Mouse (Mus musculus): Measurements from ENCODE around the gene Tigd4. TPM values are rescaled to one million over a fixed set of nuclear protein-coding genes. Genes with fewer than 3 reads are reported as not detected.

Tigd4 gene
- total and polyA plus RNA-seq, 2 experiments, result not detected

GRCm38 (mm10) chr3:84582023-84582912 is 11.1 kb upstream of the Tigd4 start, which contains the start of gene Arfip1:
Gene Arfip1 (minus strand): TSS chr3:84582625.
- peaks cover 11% of the 10 kb centered on the region; the same call in 1 of the 2 replicates for H3K79me2 ChIP-seq (ENCODE audit: control insufficient read depth, insufficient read depth, low read length)
- no peaks in the 10 kb centered on the region for H3K27me3 ChIP-seq (ENCODE audit: control insufficient read depth, insufficient read depth, low read length)
- under 1% methylated on average over 70 of the region's 70 CpGs for WGBS
- peak within 1 kb of the TSS; percentile 73 for H3K4me3 ChIP-seq (ENCODE audit: insufficient read depth, low read depth, low read length)
- peak; percentile 89 for DNase-seq (ENCODE audit: extremely low read depth, low read depth, low spot score)
- H3K27ac ChIP-seq (replicated peaks; ENCODE audit: insufficient read depth, low read depth, low read length), result peak within 1 kb of the TSS; percentile 76
- H3K4me1 ChIP-seq (ENCODE audit: control insufficient read depth, insufficient read depth, low read length), result peaks cover 5% of the 10 kb centered on the region
- peak within 1 kb of the TSS; percentile 80 for H3K9ac ChIP-seq (ENCODE audit: low read depth, low read length)
- TF ChIP-seq CTCF (IDR thresholded peaks at IDR 0.05; ENCODE audit: low read depth, low read length) (no peak), POLR2A (IDR thresholded peaks at IDR 0.05; ENCODE audit: extremely low read depth, insufficient read depth, low read length) (peak; percentile 19; the same call in 1 of the 2 replicates)
- no peaks in the 10 kb centered on the region for H3K36me3 ChIP-seq (ENCODE audit: control insufficient read depth, insufficient read depth, low read length)

GRCm38 (mm10) chr3:84582913-84583276 is 10.5 kb upstream of the Tigd4 start:
- peak overlapping the region; percentile 73 for H3K4me3 ChIP-seq (ENCODE audit: insufficient read depth, low read depth, low read length)
- no peaks in the 10 kb centered on the region for H3K27me3 ChIP-seq (ENCODE audit: control insufficient read depth, insufficient read depth, low read length)
- WGBS, result under 1% methylated on average over 27 of the region's 27 CpGs
- H3K27ac ChIP-seq (replicated peaks; ENCODE audit: insufficient read depth, low read depth, low read length), result peak overlapping the region; percentile 6; the same call in 1 of the 2 replicates
- H3K36me3 ChIP-seq (ENCODE audit: control insufficient read depth, insufficient read depth, low read length), result no peaks in the 10 kb centered on the region
- peaks cover 5% of the 10 kb centered on the region for H3K4me1 ChIP-seq (ENCODE audit: control insufficient read depth, insufficient read depth, low read length)
- DNase-seq (ENCODE audit: extremely low read depth, low read depth, low spot score), result no peak
- TF ChIP-seq CTCF (IDR thresholded peaks at IDR 0.05; ENCODE audit: low read depth, low read length), result no peak
- TF ChIP-seq POLR2A (IDR thresholded peaks at IDR 0.05; ENCODE audit: extremely low read depth, insufficient read depth, low read length), result no peak
- H3K79me2 ChIP-seq (ENCODE audit: control insufficient read depth, insufficient read depth, low read length), result peaks cover 7% of the 10 kb centered on the region; the same call in 1 of the 2 replicates
- peak overlapping the region; percentile 64 for H3K9ac ChIP-seq (ENCODE audit: low read depth, low read length)

DNA sequence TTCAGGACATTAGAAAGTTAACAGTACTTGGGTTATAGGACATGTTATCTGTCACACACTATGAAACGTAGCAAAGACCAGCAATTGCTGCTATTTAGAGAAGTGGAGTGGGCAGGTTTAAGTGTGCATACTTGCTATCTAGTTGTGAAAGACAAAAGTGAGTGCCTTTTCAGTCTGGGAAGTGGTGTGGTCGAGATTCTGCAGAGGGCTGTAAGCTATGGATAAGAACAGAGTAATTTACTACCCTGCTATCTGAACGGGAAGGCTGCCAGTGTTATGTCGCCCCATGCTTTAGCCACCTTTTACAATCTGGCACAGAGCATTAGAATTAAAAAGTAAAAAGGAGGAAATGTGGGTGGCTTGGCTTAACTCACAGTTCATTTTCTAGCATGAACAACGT is 6.6 kb upstream of the Tigd4 start:
- H3K4me3 ChIP-seq (ENCODE audit: insufficient read depth, low read depth, low read length), result no peak overlapping the region
- H3K79me2 ChIP-seq (ENCODE audit: control insufficient read depth, insufficient read depth, low read length), result no peaks in the 10 kb centered on the region
- WGBS, result 57% methylated on average over 5 of the region's 5 CpGs
- no peak for DNase-seq (ENCODE audit: extremely low read depth, low read depth, low spot score)
- no peak overlapping the region for H3K9ac ChIP-seq (ENCODE audit: low read depth, low read length)
- H3K4me1 ChIP-seq (ENCODE audit: control insufficient read depth, insufficient read depth, low read length), result peaks cover 3% of the 10 kb centered on the region; the same call in 1 of the 2 replicates
- no peak for TF ChIP-seq CTCF (IDR thresholded peaks at IDR 0.05; ENCODE audit: low read depth, low read length)
- no peak for TF ChIP-seq POLR2A (IDR thresholded peaks at IDR 0.05; ENCODE audit: extremely low read depth, insufficient read depth, low read length)
- no peaks in the 10 kb centered on the region for H3K36me3 ChIP-seq (ENCODE audit: control insufficient read depth, insufficient read depth, low read length)
- no peaks in the 10 kb centered on the region for H3K27me3 ChIP-seq (ENCODE audit: control insufficient read depth, insufficient read depth, low read length)
- H3K27ac ChIP-seq (replicated peaks; ENCODE audit: insufficient read depth, low read depth, low read length), result no peak overlapping the region

GRCm38 (mm10) chr3:84594894-84595676 is 1.7 kb downstream of the Tigd4 start:
- H3K36me3 ChIP-seq (ENCODE audit: control insufficient read depth, insufficient read depth, low read length), result no peaks in the 10 kb centered on the region
- H3K27me3 ChIP-seq (ENCODE audit: control insufficient read depth, insufficient read depth, low read length), result no peaks in the 10 kb centered on the region; the same call in 1 of the 2 replicates
- H3K4me1 ChIP-seq (ENCODE audit: control insufficient read depth, insufficient read depth, low read length), result peaks cover 3% of the 10 kb centered on the region; the same call in 1 of the 2 replicates
- DNase-seq (ENCODE audit: extremely low read depth, low read depth, low spot score), result peak; percentile 24
- H3K79me2 ChIP-seq (ENCODE audit: control insufficient read depth, insufficient read depth, low read length), result no peaks in the 10 kb centered on the region
- no peak overlapping the region for H3K27ac ChIP-seq (replicated peaks; ENCODE audit: insufficient read depth, low read depth, low read length)
- 11% methylated on average over 23 of the region's 23 CpGs for WGBS
- TF ChIP-seq CTCF (IDR thresholded peaks at IDR 0.05; ENCODE audit: low read depth, low read length) (no peak), POLR2A (IDR thresholded peaks at IDR 0.05; ENCODE audit: extremely low read depth, insufficient read depth, low read length) (no peak)
- H3K4me3 ChIP-seq (ENCODE audit: insufficient read depth, low read depth, low read length), result no peak overlapping the region; the same call in 1 of the 2 replicates
- H3K9ac ChIP-seq (ENCODE audit: low read depth, low read length), result no peak overlapping the region

GRCm38 (mm10) chr3:84595677-84596234 is 2.4 kb downstream of the Tigd4 start:
- Histone ChIP-seq H3K4me1 (ENCODE audit: control insufficient read depth, insufficient read depth, low read length) (peaks cover 3% of the 10 kb centered on the region; the same call in 1 of the 2 replicates), H3K27me3 (ENCODE audit: control insufficient read depth, insufficient read depth, low read length) (no peaks in the 10 kb centered on the region; the same call in 1 of the 2 replicates), H3K27ac (replicated peaks; ENCODE audit: insufficient read depth, low read depth, low read length) (no peak overlapping the region), H3K36me3 (ENCODE audit: control insufficient read depth, insufficient read depth, low read length) (no peaks in the 10 kb centered on the region), H3K9ac (ENCODE audit: low read depth, low read length) (no peak overlapping the region), H3K4me3 (ENCODE audit: insufficient read depth, low read depth, low read length) (no peak overlapping the region), H3K79me2 (ENCODE audit: control insufficient read depth, insufficient read depth, low read length) (no peaks in the 10 kb centered on the region)
- no peak for DNase-seq (ENCODE audit: extremely low read depth, low read depth, low spot score)
- WGBS, result 49% methylated on average over 5 of the region's 5 CpGs
- TF ChIP-seq POLR2A (IDR thresholded peaks at IDR 0.05; ENCODE audit: extremely low read depth, insufficient read depth, low read length), result no peak
- no peak for TF ChIP-seq CTCF (IDR thresholded peaks at IDR 0.05; ENCODE audit: low read depth, low read length)

Data from liver, adult 2 months (tissue).